Mouse (Mus musculus): ENCODE measurements around the gene Rwdd3. TPM values are rescaled to one million over a fixed set of nuclear protein-coding genes. Genes with fewer than 3 reads are reported as not detected.

Gene Rwdd3
- polyA plus RNA-seq, 1 experiment from 2014 or later: 7.6 TPM

DNA sequence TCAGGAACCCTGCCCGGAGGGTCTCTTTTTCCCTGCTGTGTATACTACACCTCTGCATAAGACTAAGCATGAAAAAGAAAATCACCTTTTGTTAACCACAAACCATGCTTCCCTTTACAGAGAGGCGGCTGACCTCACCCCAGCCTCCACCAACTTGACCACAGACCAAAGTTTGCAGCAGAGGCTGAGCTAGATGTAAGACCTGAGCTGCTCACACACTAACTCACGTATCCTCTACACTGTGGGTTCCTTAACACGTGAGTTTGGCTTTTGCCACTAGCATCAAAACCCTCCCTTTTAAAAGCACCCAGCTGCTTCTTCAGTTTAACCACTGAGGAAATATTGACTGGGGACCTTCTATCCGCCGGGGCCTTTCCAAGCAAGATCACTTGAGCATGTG, 64.0 kb downstream of the Rwdd3 start:
- H3K4me2 ChIP-seq (ENCODE audit: low read depth, low read length): no peak overlapping the region
- no peak overlapping the region for H3K27ac ChIP-seq (ENCODE audit: low read depth, low read length)
- no peaks in the 10 kb centered on the region for H3K36me3 ChIP-seq (ENCODE audit: control insufficient read depth, insufficient read depth, low read length)
- no peaks in the 10 kb centered on the region for H3K27me3 ChIP-seq (ENCODE audit: control insufficient read depth, insufficient read depth, low read length)
- 88% methylated on average over 6 of the region's 6 CpGs for WGBS
- ATAC-seq (ENCODE audit: low read depth): no peak
- H3K4me1 ChIP-seq (ENCODE audit: control insufficient read depth, insufficient read depth, low read length): no peaks in the 10 kb centered on the region
- H3K9ac ChIP-seq (replicated peaks; ENCODE audit: low read depth, low read length): no peak overlapping the region
- H3K4me3 ChIP-seq (ENCODE audit: low read depth, low read length): no peak overlapping the region
- no peaks in the 10 kb centered on the region for H3K9me3 ChIP-seq (ENCODE audit: control insufficient read depth, low read length)

GRCm38 (mm10) chr3:121105408-121105708, 66.1 kb downstream of the Rwdd3 start:
- Histone ChIP-seq H3K27me3 (ENCODE audit: control insufficient read depth, insufficient read depth, low read length) (no peaks in the 10 kb centered on the region), H3K9me3 (ENCODE audit: control insufficient read depth, low read length) (no peaks in the 10 kb centered on the region), H3K4me1 (ENCODE audit: control insufficient read depth, insufficient read depth, low read length) (no peaks in the 10 kb centered on the region), H3K36me3 (ENCODE audit: control insufficient read depth, insufficient read depth, low read length) (no peaks in the 10 kb centered on the region), H3K4me2 (ENCODE audit: low read depth, low read length) (no peak overlapping the region), H3K4me3 (ENCODE audit: low read depth, low read length) (no peak overlapping the region), H3K9ac (replicated peaks; ENCODE audit: low read depth, low read length) (no peak overlapping the region), H3K27ac (ENCODE audit: low read depth, low read length) (no peak overlapping the region)
- ATAC-seq (ENCODE audit: low read depth): peak; percentile 35; the same call in 1 of the 2 replicates
- WGBS: 66% methylated on average over 5 of the region's 5 CpGs

Other genes with a start within 250 kb of the Rwdd3 start
- 4.4 and 5.5 TPM in 2 replicates for gene Tmem56, start 111.4 kb upstream of the Rwdd3 start, polyA plus RNA-seq (2014; fragmentation: Nextera tagmentation; extraction: Ambion mirVana)
- gene Alg14, start 120.1 kb upstream of the Rwdd3 start, polyA plus RNA-seq (2014; fragmentation: Nextera tagmentation; extraction: Ambion mirVana): 39.2 and 51.7 TPM in 2 replicates